Mouse (Mus musculus) ES-Bruce4 (cell line): ENCODE results near the gene Sipa1l1.

ENCODE experiments used
- CTCF ChIP-seq: IDR thresholded peaks from one replicate; pipeline ENCODE4 v1.8.1; 2011; ENCODE audit warnings: low read depth, low read length
- EP300 ChIP-seq: IDR thresholded peaks from 2 replicates; pipeline ENCODE4 v1.6.1; 2011; ENCODE audit warnings: low read depth, low read length; ENCODE audit not compliant: insufficient read depth
- POLR2A ChIP-seq: IDR thresholded peaks from one replicate; pipeline ENCODE4 v1.8.1; 2011; ENCODE audit warnings: low read length; ENCODE audit not compliant: insufficient read depth

- TF ChIP-seq POLR2A (no peak), CTCF (no peak), EP300 (no peak)
Measured at GRCm38 (mm10) chr12:82216801-82217553, 47.9 kb downstream of the Sipa1l1 start.
